Mouse (Mus musculus) neural tube, embryonic 12.5 days (tissue): ENCODE data around the gene Car7. TPM values are rescaled to one million over a fixed set of nuclear protein-coding genes. Genes with fewer than 3 reads are reported as not detected.

Experiments
- ATAC-seq: fragments of 200-750 bp; cut with Nextera tagmentation; 2 replicates; pipeline ENCODE4 v1.8.0; 2017; ENCODE audit warnings: low read depth, mild to moderate bottlenecking, moderate TSS enrichment, moderate library complexity; ENCODE audit not compliant: low FRiP score
- H3K27ac ChIP-seq: fragments of 300-500 bp; sonication (generic); 2 replicates; pipeline ENCODE4 v1.5.1; 2016
- H3K27me3 ChIP-seq: fragments of 300-500 bp; sonication (generic); replicated peaks from 2 replicates; pipeline ENCODE4 v1.6.1; 2016; ENCODE audit warnings: mild to moderate bottlenecking
- H3K36me3 ChIP-seq: fragments of 300-500 bp; sonication (generic); 2 replicates; pipeline ENCODE4 v1.6.1; 2016; ENCODE audit warnings: mild to moderate bottlenecking
- H3K4me1 ChIP-seq: fragments of 300-500 bp; sonication (generic); 2 replicates; pipeline ENCODE4 v1.6.1; 2016
- H3K4me2 ChIP-seq: fragments of 300-500 bp; sonication (generic); replicated peaks from 2 replicates; pipeline ENCODE4 v1.6.1; 2016; ENCODE audit warnings: mild to moderate bottlenecking
- H3K4me3 ChIP-seq: fragments of 300-500 bp; sonication (generic); 2 replicates; pipeline ENCODE4 v1.5.1; 2016
- H3K9ac ChIP-seq: fragments of 300-500 bp; sonication (generic); 2 replicates; pipeline ENCODE4 v1.6.1; 2016; ENCODE audit warnings: mild to moderate bottlenecking
- H3K9me3 ChIP-seq: fragments of 300-500 bp; sonication (generic); 2 replicates; pipeline ENCODE4 v1.6.1; 2016; ENCODE audit warnings: mild to moderate bottlenecking
- WGBS: fragments of 180-500 bp; shearing (Covaris S2); methylation state at CpG from one replicate; pipeline ENCODE4 v1.1.7; 2016; 5-methylcytosine and 5-hydroxymethylcytosine counted together
- polyA plus RNA-seq: library from polyadenylated mRNA; unstranded; fragments of >200 nt; fragmentation: Nextera tagmentation; extraction: Ambion mirVana; gene quantifications from 2 replicates; pipeline ENCODE4 v1.2.1, GENCODE M21; 2016

The Car7 gene
- 1.3 and 1.4 TPM in 2 replicates for polyA plus RNA-seq

DNA sequence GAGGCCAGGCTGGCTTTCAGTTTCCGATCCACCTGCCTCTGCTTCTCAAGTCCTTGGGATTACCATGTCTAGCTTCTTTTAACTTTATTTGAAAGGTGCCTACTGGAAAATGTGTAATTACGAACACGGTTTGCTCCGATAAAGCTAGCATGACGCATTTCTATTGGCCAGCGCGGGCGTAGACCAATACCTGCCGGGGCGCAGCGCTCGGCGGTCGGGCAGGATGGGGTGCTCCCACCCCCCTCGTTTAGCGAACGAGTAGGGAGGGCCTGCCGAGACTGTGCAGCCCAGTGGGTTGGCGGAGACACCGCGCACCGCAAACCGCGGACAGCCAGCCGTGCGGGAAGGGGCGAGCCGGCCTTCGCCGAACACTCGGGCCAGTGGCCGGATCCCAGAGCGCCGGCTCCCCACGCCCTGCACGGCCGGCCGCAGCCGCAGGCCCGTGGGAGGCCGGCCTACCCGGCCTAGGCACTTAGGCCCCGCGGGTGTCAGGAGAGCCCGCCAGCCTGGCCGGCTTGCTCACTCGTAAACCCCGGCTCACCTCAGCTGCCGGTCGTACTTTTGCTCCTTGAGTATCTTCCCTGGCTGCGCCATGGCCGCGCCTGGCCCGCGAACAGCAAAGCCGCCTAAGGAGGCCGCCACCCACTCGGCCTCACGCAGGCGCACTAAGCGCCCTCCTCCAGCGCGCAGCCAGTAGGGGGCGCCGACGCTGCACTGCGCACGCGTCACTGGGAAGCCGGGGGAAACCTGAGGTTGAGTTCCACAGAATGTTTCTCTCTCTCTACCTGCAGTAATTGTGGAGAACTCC, at the start of gene Car7, which contains the start of gene Nae1:
Gene Car7 (plus strand): TSS at position 719 of the 808 bp plus-strand sequence.
Gene Nae1 (minus strand): TSS at position 667 of the 808 bp plus-strand sequence.
- Histone ChIP-seq H3K4me1 (peaks cover 15% of the 10 kb centered on the region; the same call in 1 of the 2 replicates), H3K4me3 (peak within 1 kb of the TSS; percentile 86), H3K27ac (peak within 1 kb of the TSS; percentile 38; the same call in 1 of the 2 replicates), H3K4me2 (peak within 1 kb of the TSS; percentile 72), H3K9me3 (no peaks in the 10 kb centered on the region), H3K9ac (peak within 1 kb of the TSS; percentile 89), H3K36me3 (peaks cover 14% of the 10 kb centered on the region), H3K27me3 (peaks cover 7% of the 10 kb centered on the region)
- WGBS: under 1% methylated on average over 70 of the region's 70 CpGs
- peak; percentile 98 for ATAC-seq

- WGBS: 3% methylated on average over 64 of the region's 64 CpGs
- H3K27ac ChIP-seq: no peak within 1 kb of the TSS
- H3K4me2 ChIP-seq: peak within 1 kb of the TSS; percentile 100
- H3K9me3 ChIP-seq: no peaks in the 10 kb centered on the region
- no peaks in the 10 kb centered on the region for H3K27me3 ChIP-seq
- H3K4me1 ChIP-seq: peaks cover 10% of the 10 kb centered on the region
- peak; percentile 83 for ATAC-seq
- peaks cover 11% of the 10 kb centered on the region for H3K36me3 ChIP-seq
- H3K9ac ChIP-seq: peak within 1 kb of the TSS; percentile 73
- peak within 1 kb of the TSS; percentile 55 for H3K4me3 ChIP-seq
Observed at GRCm38 (mm10) chr8:104509061-104510006, 25.2 kb upstream of the Car7 start, which contains the start of gene Terb1. Gene Terb1, minus strand, starts transcription at chr8:104509910.

GRCm38 (mm10) chr8:104510134-104510533, 24.4 kb upstream of the Car7 start:
- H3K4me1 ChIP-seq: peaks cover 10% of the 10 kb centered on the region
- H3K36me3 ChIP-seq: peaks cover 17% of the 10 kb centered on the region
- no peak overlapping the region for H3K4me3 ChIP-seq
- no peak overlapping the region for H3K9ac ChIP-seq
- WGBS: 71% methylated on average over 3 of the region's 3 CpGs
- H3K4me2 ChIP-seq: peak overlapping the region; percentile 100
- no peaks in the 10 kb centered on the region for H3K27me3 ChIP-seq
- no peak overlapping the region for H3K27ac ChIP-seq
- H3K9me3 ChIP-seq: no peaks in the 10 kb centered on the region
- no peak for ATAC-seq

GRCm38 (mm10) chr8:104517872-104518271, 16.6 kb upstream of the Car7 start:
- Histone ChIP-seq H3K4me1 (no peaks in the 10 kb centered on the region), H3K27ac (no peak overlapping the region), H3K36me3 (peaks cover 52% of the 10 kb centered on the region), H3K4me2 (no peak overlapping the region), H3K4me3 (no peak overlapping the region), H3K9ac (no peak overlapping the region), H3K9me3 (no peaks in the 10 kb centered on the region), H3K27me3 (no peaks in the 10 kb centered on the region)
- ATAC-seq: no peak
- WGBS: 93% methylated on average over 5 of the region's 5 CpGs

DNA sequence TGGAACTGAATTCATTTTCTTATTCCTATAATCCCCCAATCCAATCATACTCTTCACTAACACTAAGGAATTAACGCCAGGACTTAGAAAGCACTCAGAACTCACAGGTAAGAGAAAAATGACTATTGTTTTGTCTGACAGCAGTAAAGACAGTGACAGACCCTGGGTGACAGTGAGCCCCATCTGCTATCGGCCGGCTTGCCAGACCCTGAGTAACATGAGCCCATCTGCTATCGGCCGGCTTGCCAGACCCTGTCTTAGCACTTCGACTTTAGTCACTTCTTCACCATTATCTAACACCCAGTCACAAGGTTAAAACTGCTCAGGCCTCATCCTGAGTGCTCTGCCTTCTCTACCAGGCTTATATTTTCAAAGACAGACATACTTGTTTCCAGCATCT, 4.8 kb upstream of the Car7 start:
- 96% methylated on average over 6 of the region's 6 CpGs for WGBS
- ATAC-seq: no peak
- Histone ChIP-seq H3K9ac (no peak overlapping the region), H3K9me3 (no peaks in the 10 kb centered on the region), H3K36me3 (peaks cover 32% of the 10 kb centered on the region), H3K4me3 (no peak overlapping the region), H3K4me1 (peaks cover 12% of the 10 kb centered on the region; the same call in 1 of the 2 replicates), H3K27me3 (no peaks in the 10 kb centered on the region), H3K4me2 (no peak overlapping the region), H3K27ac (no peak overlapping the region)

GRCm38 (mm10) chr8:104533551-104533950, 938 bp upstream of the Car7 start:
- Histone ChIP-seq H3K4me3 (peak overlapping the region; percentile 86), H3K4me2 (peak overlapping the region; percentile 72), H3K36me3 (peaks cover 16% of the 10 kb centered on the region), H3K9me3 (no peaks in the 10 kb centered on the region), H3K27me3 (peaks cover under 1% of the 10 kb centered on the region; the same call in 1 of the 2 replicates), H3K27ac (no peak overlapping the region), H3K4me1 (peaks cover 15% of the 10 kb centered on the region; the same call in 1 of the 2 replicates), H3K9ac (peak overlapping the region; percentile 89)
- 23% methylated on average over 7 of the region's 7 CpGs for WGBS
- ATAC-seq: peak; percentile 30; the same call in 1 of the 2 replicates

DNA sequence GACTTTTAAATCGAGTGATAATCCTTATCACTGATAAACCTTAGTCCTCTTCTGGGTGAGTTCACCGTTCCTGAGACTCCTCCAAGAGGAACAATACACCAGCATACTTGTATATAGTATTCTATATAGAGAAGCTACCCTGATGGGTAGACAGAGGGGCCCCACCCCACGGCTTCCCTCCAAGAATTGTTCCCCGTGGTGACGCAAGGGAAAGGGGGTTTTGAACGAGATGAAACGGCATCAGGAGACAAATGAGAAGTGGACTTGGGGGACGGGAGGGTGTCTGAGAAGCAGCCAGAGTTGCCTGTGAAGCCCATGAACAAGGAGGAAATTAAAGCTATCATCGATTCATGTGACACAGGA, 271 bp downstream of the Car7 start:
- Histone ChIP-seq H3K4me1 (peaks cover 15% of the 10 kb centered on the region; the same call in 1 of the 2 replicates), H3K4me3 (peak overlapping the region; percentile 86), H3K4me2 (peak overlapping the region; percentile 72), H3K9me3 (no peaks in the 10 kb centered on the region), H3K9ac (no peak overlapping the region), H3K36me3 (peaks cover 9% of the 10 kb centered on the region), H3K27ac (no peak overlapping the region), H3K27me3 (peaks cover 13% of the 10 kb centered on the region)
- 14% methylated on average over 9 of the region's 9 CpGs for WGBS
- peak; percentile 61 for ATAC-seq

- H3K4me3 ChIP-seq: no peak overlapping the region
- H3K36me3 ChIP-seq: 0 out of 2 replicates have a peak, but pooled peaks cover 3% of the 10 kb centered on the region
- no peaks in the 10 kb centered on the region for H3K9me3 ChIP-seq
- peaks cover 19% of the 10 kb centered on the region for H3K27me3 ChIP-seq
- H3K9ac ChIP-seq: no peak overlapping the region
- peaks cover 15% of the 10 kb centered on the region for H3K4me1 ChIP-seq
- no peak overlapping the region for H3K27ac ChIP-seq
- WGBS: 35% methylated on average over 7 of the region's 7 CpGs
- no peak for ATAC-seq
- H3K4me2 ChIP-seq: peak overlapping the region; percentile 72
Observed at GRCm38 (mm10) chr8:104535378-104535777, 889 bp downstream of the Car7 start.

DNA sequence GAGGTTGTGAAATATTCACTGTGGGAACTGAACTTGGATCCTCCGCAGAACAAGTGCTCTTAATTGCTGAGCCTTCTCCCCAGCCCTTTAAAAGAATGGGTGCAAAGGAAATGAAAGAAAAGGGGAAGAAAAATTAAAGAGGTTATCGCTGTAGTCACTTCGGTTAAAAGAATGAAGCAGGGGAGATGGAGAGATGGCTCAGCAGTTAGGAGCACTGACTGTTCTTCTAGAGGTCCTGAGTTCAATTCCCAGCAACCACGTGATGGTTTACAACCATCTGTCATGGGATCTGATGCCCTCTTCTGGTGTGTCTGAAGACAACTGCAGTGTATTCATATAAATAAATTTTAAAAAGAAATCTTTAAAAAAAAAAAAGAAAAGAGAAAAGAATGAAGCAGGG, 1.5 kb downstream of the Car7 start:
- 84% methylated on average over 4 of the region's 4 CpGs for WGBS
- Histone ChIP-seq H3K9ac (no peak overlapping the region), H3K4me2 (no peak overlapping the region), H3K36me3 (0 out of 2 replicates have a peak, but pooled peaks cover 3% of the 10 kb centered on the region), H3K4me3 (no peak overlapping the region), H3K27ac (no peak overlapping the region), H3K4me1 (peaks cover 21% of the 10 kb centered on the region), H3K9me3 (no peaks in the 10 kb centered on the region), H3K27me3 (peaks cover 25% of the 10 kb centered on the region)
- no peak for ATAC-seq

DNA sequence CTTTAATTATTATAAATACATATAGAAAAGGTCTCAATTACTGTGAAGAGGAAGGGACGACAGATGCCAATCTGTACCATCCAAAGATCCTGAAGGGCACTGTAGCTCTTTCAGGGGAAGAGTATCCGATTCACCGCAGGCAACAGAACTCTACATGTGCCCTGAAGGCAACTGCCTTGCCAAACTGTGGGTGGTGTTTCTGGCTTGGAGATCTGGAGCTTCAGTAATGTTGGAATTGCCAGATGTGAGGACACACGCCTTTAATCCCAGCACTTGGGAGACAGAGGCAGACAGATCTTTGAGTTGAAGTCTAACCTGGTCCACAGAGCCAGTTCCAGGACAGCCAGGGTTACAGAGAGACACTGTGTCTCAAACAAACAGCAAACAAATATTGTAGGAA, 4.4 kb downstream of the Car7 start:
- Histone ChIP-seq H3K36me3 (no peaks in the 10 kb centered on the region), H3K9ac (no peak overlapping the region), H3K4me2 (no peak overlapping the region), H3K27ac (no peak overlapping the region), H3K9me3 (no peaks in the 10 kb centered on the region), H3K4me1 (peaks cover 14% of the 10 kb centered on the region), H3K27me3 (peaks cover 54% of the 10 kb centered on the region), H3K4me3 (no peak overlapping the region)
- WGBS: 89% methylated on average over 4 of the region's 4 CpGs
- ATAC-seq: no peak

- peaks cover 61% of the 10 kb centered on the region for H3K27me3 ChIP-seq
- WGBS: 98% methylated on average over 2 of the region's 2 CpGs
- no peak overlapping the region for H3K4me2 ChIP-seq
- no peaks in the 10 kb centered on the region for H3K36me3 ChIP-seq
- H3K9ac ChIP-seq: no peak overlapping the region
- no peak for ATAC-seq
- no peaks in the 10 kb centered on the region for H3K9me3 ChIP-seq
- H3K4me1 ChIP-seq: peaks cover 14% of the 10 kb centered on the region
- no peak overlapping the region for H3K4me3 ChIP-seq
- no peak overlapping the region for H3K27ac ChIP-seq
Observed at GRCm38 (mm10) chr8:104539566-104539965, 5.1 kb downstream of the Car7 start.
